Mouse (Mus musculus) neural tube, embryonic 10.5 days (tissue): ENCODE data around the gene Nrxn2.

Source experiments
- DNase-seq: peaks from one replicate; pipeline ENCODE4 v3.0.0-alpha.2; 2017; ENCODE audit warnings: low spot score; ENCODE audit errors: extremely low spot score

Gene Nrxn2

DNA sequence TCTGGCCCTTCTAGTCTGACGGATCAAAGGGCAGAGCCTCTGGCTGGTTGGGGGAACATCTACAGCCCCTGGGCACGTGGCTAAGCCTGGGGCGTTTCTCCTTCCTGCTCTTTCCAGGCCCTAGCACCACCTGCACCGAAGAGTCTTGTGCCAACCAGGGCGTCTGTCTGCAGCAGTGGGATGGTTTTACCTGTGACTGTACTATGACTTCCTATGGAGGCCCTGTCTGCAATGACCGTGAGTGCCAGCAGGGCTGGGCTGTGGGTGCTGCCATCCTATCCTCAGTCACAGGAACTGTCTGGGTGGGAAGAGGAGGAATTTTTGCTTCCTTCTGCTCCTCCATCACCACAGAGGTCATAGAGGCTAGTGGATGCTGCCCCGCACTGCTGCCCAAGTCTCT, 74.7 kb downstream of the Nrxn2 start:
- no peak for DNase-seq

DNA sequence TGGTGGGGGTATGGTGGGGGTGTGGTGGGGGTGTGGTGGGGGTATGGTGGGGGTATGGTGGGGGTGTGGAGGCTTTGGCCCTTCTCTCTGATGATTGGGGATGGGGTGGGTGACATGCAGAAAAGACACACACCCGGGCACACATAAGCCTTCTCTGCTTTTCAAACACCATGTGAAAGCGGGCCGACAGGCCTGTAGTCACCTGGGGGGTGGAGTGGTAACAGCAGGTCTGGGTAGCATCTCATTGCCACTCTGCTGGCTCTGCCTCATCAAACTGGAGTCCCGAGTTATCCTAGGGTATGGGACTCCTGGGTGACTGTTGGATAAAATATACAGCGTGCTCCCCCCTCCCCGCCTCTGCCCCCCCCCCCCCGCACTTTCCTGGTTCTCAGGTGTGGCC, 75.5 kb downstream of the Nrxn2 start:
- DNase-seq, result no peak

DNA sequence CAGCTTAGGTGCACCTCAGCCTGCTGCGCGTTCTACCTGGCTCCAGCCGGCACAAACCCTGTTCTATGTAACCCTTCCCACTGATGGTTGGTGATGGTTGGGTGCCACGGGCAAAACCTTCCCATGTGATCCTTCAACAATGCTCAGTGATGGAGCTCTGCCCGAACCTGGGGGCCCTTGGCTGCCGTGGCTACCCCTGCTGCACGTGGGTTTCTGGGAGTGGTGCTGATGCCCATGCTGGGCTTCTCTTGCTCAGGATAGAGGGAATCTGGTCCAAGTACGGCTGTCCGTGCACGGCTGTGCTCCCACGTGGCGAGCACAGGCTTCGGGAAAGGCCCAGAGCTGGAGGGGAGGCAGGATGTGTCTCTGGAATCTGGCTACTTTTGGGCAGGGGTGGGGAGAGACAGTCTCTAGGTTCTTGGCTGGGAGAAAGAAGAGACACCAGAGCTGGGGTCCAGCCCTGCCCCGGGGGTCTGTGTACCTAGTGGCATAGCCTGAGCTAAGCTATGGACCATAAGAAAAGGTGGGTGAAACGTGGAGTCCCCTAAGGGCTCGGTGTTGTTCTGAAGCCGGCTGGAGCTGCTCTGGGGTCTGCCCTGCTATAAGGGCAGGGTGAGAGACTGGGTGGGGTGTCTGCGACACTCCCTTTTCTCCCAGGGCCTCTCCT, 76.1 kb downstream of the Nrxn2 start:
- DNase-seq, result no peak

DNA sequence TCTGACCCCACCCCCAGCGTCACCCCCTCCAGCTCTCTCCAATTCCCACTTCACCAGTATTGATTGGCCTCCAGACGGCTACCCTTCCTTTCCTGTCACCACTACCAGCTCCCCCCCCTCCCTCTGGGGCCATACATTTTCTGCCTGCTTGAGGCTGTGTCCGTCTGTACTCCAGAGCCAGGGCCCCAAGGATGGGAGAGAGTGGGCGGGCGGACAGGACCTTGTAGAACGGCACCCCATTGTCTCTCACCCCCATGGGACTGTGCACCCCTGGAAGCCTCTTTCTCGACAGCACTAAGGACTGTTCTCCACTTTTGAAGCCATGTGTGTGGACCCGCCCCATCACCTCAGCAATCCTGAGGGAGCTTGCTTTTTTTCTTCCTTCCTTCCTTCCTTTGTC, 77.2 kb downstream of the Nrxn2 start:
- DNase-seq, result no peak

DNA sequence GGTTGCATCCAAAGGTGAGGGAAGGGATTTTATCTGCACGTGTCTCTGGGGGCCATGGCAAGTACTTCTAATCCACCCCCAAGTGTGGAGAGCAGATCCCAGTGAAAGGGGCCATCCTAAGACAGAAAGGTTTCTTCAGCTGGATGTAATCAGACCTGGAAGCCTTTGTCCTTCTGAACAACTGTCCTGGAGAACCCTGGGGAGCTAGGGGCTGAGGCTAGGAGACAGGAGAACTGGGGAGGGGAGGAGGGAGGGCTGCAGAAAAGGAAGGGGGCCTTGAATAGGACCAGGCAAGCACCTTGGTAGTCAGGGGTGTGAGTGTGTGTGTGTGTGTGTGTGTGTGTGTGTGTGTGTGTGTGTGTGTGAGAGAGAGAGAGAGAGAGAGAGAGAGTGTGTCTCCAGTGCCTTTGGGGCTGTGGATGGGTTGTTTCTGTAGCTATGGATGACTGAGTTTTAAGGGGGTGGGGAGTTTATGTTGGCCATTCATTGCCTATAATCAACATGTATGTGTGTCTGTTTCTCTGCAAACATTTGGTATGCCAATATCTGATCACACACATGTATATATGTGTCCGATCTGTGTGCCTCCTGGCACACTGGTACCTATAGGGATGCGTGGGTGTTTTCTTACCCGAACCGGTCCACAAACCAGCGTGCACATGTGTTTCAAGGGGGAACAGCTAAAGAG, 78.1 kb downstream of the Nrxn2 start:
- DNase-seq, result no peak

DNA sequence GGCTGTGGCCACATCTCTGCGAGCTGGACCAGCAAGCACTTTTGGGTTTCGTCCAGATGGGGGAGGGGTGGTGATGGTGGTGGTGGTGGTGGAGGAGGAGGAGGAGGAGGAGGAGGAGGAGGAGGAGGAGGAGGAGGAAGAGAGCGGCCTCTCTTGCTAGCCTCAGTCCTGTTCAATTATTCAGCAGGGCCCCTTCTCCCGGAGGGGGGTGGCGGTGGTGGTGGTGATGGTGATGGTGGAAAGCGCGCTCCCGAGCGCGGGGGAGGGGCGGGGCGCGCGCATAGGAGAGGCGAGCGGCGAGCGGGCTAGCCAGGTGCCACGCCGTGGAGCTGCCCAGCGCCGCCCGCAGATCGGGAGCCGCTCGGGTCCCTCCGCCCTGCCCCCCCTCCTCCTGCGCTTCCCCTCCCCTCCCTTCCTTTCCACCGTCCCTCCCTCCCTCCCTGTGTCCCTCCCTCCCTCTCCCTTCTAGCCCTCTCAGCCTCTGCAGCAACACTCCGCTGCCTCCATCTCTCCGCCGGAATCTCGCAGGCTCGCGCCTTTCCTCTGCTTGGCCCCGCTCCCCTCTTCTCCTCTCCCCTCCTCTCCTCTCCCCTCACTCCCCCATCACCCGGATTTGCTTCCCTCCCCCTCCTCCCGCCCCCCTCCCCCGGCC, 78.7 kb downstream of the Nrxn2 start:
- DNase-seq, result peak; percentile 70

DNA sequence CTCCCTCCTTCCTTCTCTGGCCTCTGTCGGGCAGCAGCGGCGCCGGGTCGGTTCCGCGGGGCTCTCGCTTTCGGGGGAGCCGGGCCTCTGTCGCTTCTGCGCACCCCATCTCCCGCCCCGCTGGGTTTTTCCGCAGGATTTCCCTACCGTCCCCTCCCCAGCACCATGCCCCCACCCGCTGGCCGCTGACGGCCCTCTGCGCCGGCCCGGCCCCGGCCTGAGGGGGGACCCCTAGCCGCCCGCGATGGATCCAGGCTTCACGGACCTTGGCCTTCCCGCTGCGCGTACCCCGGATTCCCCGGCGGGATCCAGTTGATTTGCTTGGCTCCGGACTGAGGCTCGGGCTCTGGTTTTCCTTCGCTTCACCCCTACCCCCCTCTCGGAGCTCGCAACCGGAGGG, 79.3 kb downstream of the Nrxn2 start:
- peak; percentile 50 for DNase-seq

DNA sequence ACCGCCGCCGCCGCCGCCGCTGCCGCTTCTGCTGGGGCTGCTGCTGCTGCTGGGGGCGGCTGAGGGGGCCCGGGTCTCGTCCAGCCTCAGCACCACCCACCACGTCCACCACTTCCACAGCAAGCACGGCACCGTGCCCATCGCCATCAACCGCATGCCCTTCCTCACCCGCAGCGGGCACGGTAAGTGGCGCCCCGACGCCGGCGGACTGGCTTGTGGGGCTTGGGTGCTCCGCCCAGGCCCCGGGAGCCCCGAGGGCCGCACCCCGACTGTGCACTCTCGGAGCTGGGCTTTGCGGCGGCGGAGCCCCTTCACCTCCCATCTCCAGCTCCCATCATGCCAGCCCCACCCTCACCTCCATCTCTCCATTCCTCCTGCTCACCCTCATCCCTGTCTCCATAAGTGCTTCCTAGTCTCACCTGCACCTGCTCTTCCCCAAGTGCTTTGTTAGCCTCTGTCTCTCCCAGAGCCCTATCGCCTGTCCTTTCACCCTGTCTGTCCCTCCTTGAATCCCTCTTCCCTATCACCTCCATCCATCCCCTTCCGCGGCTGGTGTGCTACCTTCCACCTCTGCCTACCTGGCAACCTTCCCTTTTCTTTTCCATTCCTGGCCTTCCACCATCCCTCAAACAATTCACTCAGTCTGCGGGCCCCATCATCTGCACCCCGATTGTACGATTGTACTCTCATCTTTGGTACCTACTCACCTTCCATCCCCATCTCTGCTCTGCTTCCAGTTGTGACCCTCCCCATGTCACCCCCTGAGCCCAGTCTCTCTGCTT, 80.0 kb downstream of the Nrxn2 start:
- DNase-seq, result no peak

DNA sequence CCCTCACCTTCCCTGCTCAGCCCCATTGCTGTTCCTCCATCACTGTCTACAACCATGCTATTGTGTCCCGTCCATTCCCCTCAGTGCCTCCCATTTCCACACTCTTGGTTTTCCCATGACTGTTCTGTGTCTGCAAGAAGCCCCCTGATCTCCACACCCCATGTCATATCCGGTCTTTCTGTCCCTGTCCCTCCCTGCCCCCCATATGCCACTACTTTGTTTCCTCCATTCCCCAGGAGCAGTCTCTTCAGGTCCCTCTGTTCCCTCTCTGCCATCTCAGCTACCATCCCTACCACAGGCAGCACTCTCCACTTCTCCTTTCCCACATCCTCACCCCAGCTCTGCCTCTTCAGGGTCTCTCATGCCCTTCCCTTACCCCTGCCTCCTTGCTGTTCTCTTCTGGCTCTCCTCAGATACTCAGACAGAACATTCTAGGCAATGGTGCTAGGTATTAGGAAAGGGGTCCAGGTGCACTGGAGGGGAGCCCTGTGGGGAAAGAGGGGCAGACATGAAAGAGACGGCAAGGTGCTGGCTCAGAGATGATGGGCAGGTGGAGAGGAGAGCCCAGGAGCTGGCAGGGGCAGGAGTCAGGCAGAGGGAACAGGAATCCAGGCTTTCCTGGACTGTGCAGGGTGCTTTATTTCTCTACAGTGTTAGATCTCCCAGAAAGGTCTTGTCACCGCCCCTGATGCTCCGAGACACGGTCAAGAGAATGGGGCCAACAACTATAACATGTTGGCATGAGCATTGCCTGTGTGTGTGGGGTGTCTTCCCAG, 81.5 kb downstream of the Nrxn2 start:
- DNase-seq, result no peak

DNA sequence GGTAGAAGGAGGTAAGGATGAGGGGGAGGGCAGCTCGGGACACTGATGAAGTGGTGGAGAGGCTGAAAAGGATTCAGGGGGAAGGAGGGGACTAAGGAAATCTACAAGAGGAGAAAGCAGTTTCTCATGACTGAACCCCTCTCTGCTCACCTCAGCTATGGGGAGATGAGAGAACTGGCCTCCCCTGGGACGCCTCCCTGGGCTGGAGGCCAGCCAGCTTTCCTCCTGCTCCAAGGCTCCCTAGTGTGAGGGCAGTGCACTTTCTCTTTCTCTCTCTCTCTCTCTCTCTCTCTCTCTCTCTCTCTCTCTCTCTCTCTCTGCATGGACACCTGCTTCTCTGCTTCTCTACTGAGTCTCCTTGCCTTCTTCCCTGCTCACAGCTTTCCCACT, 82.1 kb downstream of the Nrxn2 start:
- DNase-seq, result no peak

DNA sequence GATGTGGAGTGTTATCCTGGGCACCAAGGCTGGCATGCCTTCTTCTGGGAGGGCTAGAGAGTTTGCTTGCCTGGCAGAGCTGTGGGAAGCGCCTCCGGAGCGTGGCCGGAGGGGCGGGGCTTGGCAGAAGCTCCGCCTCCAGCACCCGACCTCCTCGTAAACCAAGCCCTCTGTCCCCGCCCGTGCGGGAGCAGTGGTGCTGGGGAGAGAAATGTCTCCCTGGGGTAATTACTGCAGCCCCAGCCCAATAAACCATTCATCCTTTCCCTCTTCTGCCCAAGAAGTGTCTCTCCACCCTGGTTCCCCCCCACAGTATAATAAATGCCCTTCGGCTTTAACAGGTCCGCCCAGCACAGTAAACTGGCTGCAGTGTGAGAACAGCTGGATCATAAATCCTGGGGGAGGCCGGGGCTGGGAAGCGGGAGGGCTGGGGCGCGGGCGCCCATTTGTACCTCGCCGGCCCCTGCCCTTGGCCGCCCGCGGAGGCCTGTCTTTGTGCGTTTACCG, 83.6 kb downstream of the Nrxn2 start:
- DNase-seq, result peak; percentile 57

DNA sequence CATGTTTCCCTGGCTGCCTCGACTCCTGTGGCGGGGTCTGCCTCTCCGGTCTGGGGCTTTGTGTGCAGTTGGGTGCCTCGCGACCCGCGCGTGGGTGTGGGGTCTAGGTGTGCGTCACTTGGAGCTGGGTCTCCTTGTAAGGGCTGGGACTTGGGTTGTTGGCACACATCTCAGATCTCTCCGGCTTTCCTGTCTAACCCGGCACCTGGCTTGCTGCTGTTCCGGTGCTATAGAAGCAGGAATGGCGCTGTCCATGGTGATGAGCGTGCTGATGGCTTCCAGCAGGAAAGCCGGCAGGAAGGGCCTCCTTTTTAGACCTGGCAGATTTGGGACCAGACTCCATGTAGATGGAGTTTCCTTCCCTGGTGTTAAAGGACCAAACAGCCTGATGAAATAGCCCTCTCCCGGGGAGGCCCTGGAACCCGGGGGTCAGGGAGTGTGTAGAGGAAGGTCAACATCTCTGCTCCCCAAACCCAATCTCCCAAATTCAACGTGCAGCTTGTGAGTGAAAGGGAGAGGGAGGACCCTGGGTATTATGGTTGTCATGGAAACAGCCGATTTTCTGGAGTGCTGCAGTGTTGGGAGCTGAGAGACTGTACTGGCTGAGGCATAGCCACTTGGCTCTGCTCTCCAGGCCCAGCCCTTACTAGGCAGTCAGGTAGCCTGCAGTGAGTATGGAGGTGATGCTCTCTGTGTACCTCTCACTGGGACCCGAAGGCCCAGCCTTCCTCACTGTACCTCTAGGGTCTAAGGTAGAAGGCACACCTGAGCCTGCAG, 84.2 kb downstream of the Nrxn2 start:
- peak; percentile 85 for DNase-seq

DNA sequence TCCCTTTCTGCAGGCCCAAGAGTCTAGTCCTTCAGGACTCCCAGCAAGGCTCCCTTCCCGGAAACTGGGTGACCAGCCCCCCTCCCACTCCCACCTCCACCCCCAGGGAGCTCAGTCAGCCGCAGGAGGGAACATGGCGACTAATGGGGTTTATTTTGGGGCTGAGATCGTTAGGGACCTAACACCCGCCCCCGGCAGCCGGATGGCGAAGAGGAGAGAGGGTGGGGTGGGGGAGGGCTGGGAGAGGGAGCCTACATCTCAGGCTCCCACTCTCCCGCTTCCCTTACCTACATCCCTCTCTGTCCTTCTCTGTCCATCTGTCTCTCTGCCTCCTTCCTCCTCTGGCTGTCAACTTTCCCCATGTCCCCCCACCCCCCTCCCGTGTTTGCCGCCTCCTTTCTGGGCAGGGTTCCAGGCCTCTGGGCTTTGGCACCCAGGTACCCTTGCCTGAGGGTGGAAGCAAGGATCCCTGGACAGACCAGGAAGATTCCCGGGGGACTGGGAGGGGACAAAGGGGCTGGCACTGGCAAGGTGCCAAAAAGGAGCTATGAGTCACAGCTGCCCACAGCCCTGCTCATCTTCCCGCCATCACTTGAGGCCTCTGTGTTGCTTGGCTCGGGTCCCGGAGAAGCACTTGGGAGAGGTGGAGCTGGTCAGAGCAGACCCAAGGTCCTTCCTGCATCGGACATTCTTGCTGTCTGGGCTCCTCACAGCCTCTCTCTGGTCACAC, 85.6 kb downstream of the Nrxn2 start:
- no peak for DNase-seq

DNA sequence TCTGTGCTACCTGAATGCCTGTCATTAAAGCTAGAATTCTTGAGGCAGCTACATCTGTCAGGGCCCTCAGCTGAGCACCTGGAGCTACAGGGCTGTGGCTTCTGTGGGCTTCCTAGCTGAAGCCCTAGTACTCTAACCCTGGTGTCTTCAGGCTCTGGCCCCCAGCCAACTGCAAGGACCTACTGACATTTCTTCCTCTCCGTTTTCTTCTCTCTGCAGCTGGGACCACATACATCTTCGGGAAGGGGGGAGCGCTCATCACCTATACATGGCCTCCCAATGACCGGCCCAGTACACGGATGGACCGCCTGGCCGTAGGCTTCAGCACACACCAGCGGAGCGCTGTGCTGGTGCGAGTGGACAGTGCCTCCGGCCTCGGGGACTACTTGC, 86.1 kb downstream of the Nrxn2 start:
- DNase-seq, result no peak

DNA sequence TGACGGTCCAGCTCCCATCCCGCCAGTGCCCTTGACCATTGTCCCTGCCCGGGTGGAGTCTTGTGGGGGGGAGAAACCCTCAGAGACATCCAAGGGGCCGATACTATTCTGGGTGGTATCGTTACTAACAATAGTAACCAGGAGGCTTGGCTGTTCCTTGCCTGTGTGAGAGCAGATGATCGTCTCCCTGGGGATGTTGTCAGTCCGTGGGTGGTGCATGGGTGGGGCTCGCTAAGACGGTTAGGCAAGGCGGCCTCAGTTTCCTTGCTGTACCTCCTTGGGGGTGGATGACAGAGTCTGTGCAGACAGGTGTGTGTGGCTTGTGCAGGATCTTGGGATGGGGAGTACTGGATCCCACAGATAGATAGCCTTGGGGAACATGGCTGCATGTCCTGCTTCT, 88.9 kb downstream of the Nrxn2 start:
- no peak for DNase-seq

DNA sequence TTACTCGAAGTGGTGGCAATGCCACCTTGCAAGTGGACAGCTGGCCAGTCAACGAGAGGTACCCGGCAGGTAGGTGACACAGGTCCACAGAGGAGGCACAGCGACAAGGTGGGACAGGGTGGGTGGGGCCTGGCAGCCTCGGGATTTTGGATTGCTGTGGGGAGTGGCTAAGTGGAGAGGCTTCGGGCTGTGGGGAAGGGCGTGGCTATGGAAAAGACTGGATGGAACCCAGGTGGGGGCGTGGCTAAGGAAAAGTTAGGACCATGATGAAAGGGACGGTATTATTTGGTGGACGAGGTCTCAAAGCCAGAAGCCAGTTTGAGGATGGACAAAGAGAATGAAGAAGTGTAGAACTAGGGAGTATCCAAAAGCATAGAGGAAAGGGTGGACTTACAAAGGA, 91.3 kb downstream of the Nrxn2 start:
- DNase-seq, result no peak

DNA sequence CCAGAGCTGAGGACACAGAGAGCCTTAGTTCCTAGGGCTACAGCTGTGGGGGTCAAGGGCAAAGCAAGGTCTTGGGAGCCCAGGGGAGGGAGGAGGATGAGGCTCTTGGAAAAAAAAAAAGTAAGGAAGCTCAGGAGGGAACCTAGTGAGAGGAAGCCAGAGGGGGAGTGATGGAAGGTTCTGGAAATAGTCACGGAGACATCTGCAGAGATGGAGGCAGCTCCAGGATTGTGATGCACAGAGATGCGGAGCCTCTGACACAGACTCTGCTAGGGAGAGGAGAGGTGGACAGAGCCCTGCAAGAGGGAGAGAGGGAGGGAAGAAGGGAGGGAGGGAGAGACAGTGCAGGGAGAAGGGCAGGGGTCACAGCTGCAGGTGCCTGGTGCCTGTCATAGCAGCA, 92.0 kb downstream of the Nrxn2 start:
- DNase-seq, result no peak

DNA sequence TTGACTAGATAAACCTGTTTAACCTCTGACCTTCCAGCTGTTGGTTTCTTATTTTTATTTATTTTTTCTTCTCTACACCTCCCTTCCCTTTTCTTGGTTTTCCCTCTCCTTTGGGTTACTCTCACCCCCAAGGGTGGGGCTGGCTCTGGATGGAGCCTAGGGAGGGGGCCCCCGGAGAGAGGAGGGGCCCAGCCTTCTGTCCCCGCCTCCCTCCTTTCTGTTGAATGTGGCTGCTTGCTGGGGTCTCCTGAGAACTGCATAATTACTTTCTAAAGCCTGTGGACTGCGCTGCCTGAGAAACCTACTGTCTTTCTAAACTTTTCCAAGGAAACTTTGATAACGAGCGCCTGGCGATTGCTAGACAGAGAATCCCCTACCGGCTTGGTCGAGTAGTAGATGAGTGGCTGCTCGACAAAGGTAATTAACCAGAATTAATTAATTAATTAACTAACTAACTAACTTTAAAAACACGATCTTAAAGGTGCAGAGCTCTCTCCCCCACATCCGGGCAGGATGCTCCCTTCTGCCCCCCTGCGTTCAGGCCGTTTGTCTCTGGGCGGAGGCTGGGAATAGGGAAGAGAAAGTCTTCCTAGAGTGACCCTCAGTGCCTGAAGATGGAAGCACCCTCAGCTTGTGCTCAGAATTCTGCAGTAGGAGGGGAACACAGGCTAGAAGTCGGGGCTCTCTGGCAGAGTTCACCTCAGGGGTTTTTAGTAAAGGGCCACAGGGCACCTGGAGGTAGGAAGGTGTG, 95.0 kb downstream of the Nrxn2 start:
- DNase-seq, result no peak

DNA sequence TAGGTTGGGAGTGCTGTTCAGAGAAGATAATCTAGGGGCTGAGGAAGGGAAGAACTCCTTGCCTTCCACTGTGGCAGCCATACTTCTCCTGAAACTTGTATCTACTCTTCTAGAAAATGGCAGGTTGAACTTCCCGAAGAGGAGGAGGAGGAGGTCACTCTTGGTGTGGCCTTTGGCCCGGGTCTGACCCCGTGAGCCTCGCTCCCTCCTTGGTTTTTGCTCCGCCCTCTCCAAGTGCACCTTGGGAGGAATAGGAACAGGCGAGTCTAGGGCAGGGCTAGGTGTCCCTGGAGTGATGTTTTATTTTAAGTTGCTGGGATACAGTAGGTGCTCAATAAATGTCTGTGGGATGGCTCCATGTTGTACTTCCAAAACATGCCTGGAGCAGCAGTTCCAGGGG, 96.4 kb downstream of the Nrxn2 start:
- DNase-seq, result no peak
